Mouse (Mus musculus) thymus, postnatal 25 days (tissue): ENCODE measurements at regions not wholly inside any gene's neighbourhood (a gene's known extent, or its start where the extent isn't known, plus 50 kb on each side); places are given as distances from the start of the nearest gene placed in this dataset.

ENCODE experiments used
- DNase-seq: peaks from one replicate; pipeline ENCODE4 v3.0.0; 2022

GRCm38 (mm10) chr6:39283761-39284415 lies 77.3 kb upstream of the Kdm7a start:
- DNase-seq = no peak

- DNase-seq = no peak
Measured at GRCm38 (mm10) chr6:39278317-39278716, 71.7 kb upstream of the Kdm7a start.

GRCm38 (mm10) chr6:39274774-39275502 lies 68.3 kb upstream of the Kdm7a start:
- peak; percentile 42 for DNase-seq

GRCm38 (mm10) chr6:39273427-39273826 lies 66.8 kb upstream of the Kdm7a start:
- no peak for DNase-seq

- no peak for DNase-seq
Measured at GRCm38 (mm10) chr6:39270457-39270856, 63.9 kb upstream of the Kdm7a start.

- DNase-seq = no peak
Measured at GRCm38 (mm10) chr6:39269706-39270105, 63.1 kb upstream of the Kdm7a start.

GRCm38 (mm10) chr6:39268647-39269428 lies 62.2 kb upstream of the Kdm7a start:
- no peak for DNase-seq

- DNase-seq = no peak
Measured at GRCm38 (mm10) chr6:39264722-39265121, 58.1 kb upstream of the Kdm7a start.

GRCm38 (mm10) chr6:39263615-39264014 lies 57.0 kb upstream of the Kdm7a start:
- no peak for DNase-seq

- DNase-seq = no peak
Measured at GRCm38 (mm10) chr6:39261951-39262350, 55.4 kb upstream of the Kdm7a start.

GRCm38 (mm10) chr6:39260480-39260879 lies 53.9 kb upstream of the Kdm7a start:
- peak; percentile 18 for DNase-seq

- no peak for DNase-seq
Measured at GRCm38 (mm10) chr6:39259129-39259528, 52.5 kb upstream of the Kdm7a start.

GRCm38 (mm10) chr6:39258656-39259055 lies 52.1 kb upstream of the Kdm7a start:
- DNase-seq = peak; percentile 43

GRCm38 (mm10) chr6:39257667-39258395 lies 51.2 kb upstream of the Kdm7a start:
- DNase-seq = peak; percentile 30

- peak; percentile 34 for DNase-seq
Measured at GRCm38 (mm10) chr6:39257111-39257571, 50.6 kb upstream of the Kdm7a start.

- peak; percentile 71 for DNase-seq
Measured at GRCm38 (mm10) chr6:39256304-39257103, 49.9 kb upstream of the Kdm7a start.
